Mouse (Mus musculus) limb, embryonic 10.5 days (tissue): ENCODE data around the gene Mccc1. TPM values are rescaled to one million over a fixed set of nuclear protein-coding genes. Genes with fewer than 3 reads are reported as not detected.

Experiments used
- DNase-seq: peaks from one replicate; pipeline ENCODE4 v3.0.0-alpha.2; 2017; ENCODE audit warnings: low spot score
- H3K27ac ChIP-seq: fragments of 300-500 bp; sonication (generic); 2 replicates; pipeline ENCODE4 v1.5.1; 2016; ENCODE audit warnings: mild to moderate bottlenecking
- H3K27me3 ChIP-seq: fragments of 300-500 bp; sonication (generic); 2 replicates; pipeline ENCODE4 v1.6.1; 2016; ENCODE audit warnings: low read depth, mild to moderate bottlenecking; ENCODE audit not compliant: poor library complexity, severe bottlenecking
- H3K36me3 ChIP-seq: fragments of 300-500 bp; sonication (generic); 2 replicates; pipeline ENCODE4 v1.6.1; 2016; ENCODE audit warnings: mild to moderate bottlenecking, moderate library complexity
- H3K4me1 ChIP-seq: fragments of 300-500 bp; sonication (generic); 2 replicates; pipeline ENCODE4 v1.6.1; 2016
- H3K4me3 ChIP-seq: fragments of 300-500 bp; sonication (generic); 2 replicates; pipeline ENCODE4 v1.5.1; 2016; ENCODE audit warnings: mild to moderate bottlenecking, moderate library complexity
- H3K9me3 ChIP-seq: fragments of 300-500 bp; sonication (generic); replicated peaks from 2 replicates; pipeline ENCODE4 v1.6.1; 2016; ENCODE audit warnings: mild to moderate bottlenecking
- WGBS: fragments of 180-500 bp; shearing (Covaris S2); methylation state at CpG from one replicate; pipeline ENCODE4 v1.1.7; 2016; 5-methylcytosine and 5-hydroxymethylcytosine counted together
- polyA plus RNA-seq: library from polyadenylated mRNA; unstranded; fragments of >200 nt; fragmentation: Nextera tagmentation; extraction: Ambion mirVana; gene quantifications from 2 replicates; pipeline ENCODE4 v1.2.1, GENCODE M21; 2016

Gene Mccc1
- polyA plus RNA-seq, 1 experiment from 2014 or later = 40.7 TPM

DNA sequence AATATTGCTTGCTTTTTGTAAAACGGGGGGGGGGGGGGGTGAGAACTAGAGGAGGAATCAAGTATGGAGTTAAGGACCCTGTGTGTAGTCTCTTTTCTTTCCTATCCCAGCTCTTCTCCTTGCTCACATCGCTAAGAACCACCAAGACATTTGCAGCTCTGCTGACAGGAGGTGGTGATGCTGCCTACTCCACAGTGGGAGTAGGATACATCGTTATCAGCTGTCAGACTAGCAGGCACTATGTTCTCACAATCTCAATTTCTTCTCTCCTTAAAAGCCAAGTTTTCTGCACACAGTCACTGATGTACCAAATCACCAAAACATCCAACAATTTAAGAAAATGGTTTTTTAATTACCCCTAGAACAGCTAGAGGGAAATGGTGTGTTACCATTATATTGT lies 71.1 kb downstream of the Mccc1 start:
- Histone ChIP-seq H3K9me3 (no peaks in the 10 kb centered on the region), H3K27ac (no peak overlapping the region), H3K4me3 (no peak overlapping the region), H3K36me3 (no peaks in the 10 kb centered on the region), H3K4me1 (peaks cover 19% of the 10 kb centered on the region), H3K27me3 (no peaks in the 10 kb centered on the region)
- 68% methylated on average over 3 of the region's 3 CpGs for WGBS
- no peak for DNase-seq

DNA sequence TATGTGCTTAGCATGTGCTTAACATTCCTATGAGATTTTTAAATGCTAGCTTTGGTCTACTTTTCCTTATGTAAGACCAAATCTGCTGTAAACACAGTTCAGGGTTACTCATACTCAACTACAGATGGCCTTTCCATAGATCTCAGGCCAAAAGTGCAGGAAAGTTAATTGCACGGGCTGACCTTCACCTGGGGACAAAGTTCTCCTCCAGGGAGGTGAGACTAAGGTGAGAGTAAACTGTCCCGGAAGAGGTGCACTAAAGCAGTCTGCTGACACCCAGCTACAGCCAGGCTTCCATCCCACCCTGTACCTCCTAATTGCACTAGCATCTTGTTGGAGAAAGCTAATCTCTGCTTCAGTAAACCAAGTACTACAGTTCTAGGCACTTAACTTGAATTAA lies 74.6 kb downstream of the Mccc1 start:
- 82% methylated on average over 2 of the region's 2 CpGs for WGBS
- H3K9me3 ChIP-seq = no peaks in the 10 kb centered on the region

DNA sequence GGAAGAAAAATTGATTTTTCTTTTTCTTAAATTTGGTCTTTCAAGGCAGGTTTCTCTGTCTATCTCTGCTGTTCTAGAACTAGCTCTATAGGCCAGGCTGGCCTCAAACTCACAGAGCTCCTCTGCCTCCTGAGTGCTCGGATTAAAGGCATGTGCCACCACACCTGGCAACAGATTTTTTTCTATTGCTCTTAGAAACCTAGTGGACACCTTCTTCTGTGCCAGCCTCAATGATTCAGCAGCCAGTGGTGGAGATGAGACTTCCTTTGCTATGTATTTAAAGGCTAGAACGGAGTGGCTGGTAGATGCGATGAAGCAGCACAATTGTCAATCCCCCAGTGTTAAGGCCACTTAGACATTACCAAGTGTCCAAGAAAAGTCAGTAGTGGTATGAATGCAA lies 76.5 kb downstream of the Mccc1 start:
- peaks cover 3% of the 10 kb centered on the region; the same call in 1 of the 2 replicates for H3K4me1 ChIP-seq
- no peaks in the 10 kb centered on the region for H3K27me3 ChIP-seq
- peaks cover 11% of the 10 kb centered on the region for H3K36me3 ChIP-seq
- 78% methylated on average over 3 of the region's 3 CpGs for WGBS
- no peak overlapping the region for H3K27ac ChIP-seq
- DNase-seq = no peak
- no peak overlapping the region for H3K4me3 ChIP-seq
- H3K9me3 ChIP-seq = no peaks in the 10 kb centered on the region

More for the DNA sequence above, 74.6 kb downstream of the Mccc1 start:
- Histone ChIP-seq H3K36me3 (no peaks in the 10 kb centered on the region), H3K4me3 (no peak overlapping the region), H3K4me1 (peaks cover 3% of the 10 kb centered on the region; the same call in 1 of the 2 replicates), H3K27me3 (no peaks in the 10 kb centered on the region), H3K27ac (no peak overlapping the region)
- no peak for DNase-seq

- DNase-seq = no peak
- Histone ChIP-seq H3K4me3 (no peak overlapping the region), H3K4me1 (peaks cover 3% of the 10 kb centered on the region; the same call in 1 of the 2 replicates), H3K27me3 (no peaks in the 10 kb centered on the region), H3K36me3 (peaks cover 15% of the 10 kb centered on the region), H3K9me3 (no peaks in the 10 kb centered on the region), H3K27ac (no peak overlapping the region)
- WGBS = 52% methylated on average over 7 of the region's 7 CpGs
These were observed 77.0 kb downstream of the Mccc1 start for GRCm38 (mm10) chr3:35923495-35923894.

GRCm38 (mm10) chr3:35922522-35922921 lies 78.0 kb downstream of the Mccc1 start:
- H3K27me3 ChIP-seq = no peaks in the 10 kb centered on the region
- peaks cover 25% of the 10 kb centered on the region for H3K36me3 ChIP-seq
- H3K9me3 ChIP-seq = no peaks in the 10 kb centered on the region
- 88% methylated on average over 4 of the region's 4 CpGs for WGBS
- no peak overlapping the region for H3K4me3 ChIP-seq
- no peak overlapping the region for H3K27ac ChIP-seq
- peaks cover 3% of the 10 kb centered on the region; the same call in 1 of the 2 replicates for H3K4me1 ChIP-seq
- no peak for DNase-seq

- Histone ChIP-seq H3K4me3 (no peak overlapping the region), H3K4me1 (no peaks in the 10 kb centered on the region), H3K27me3 (no peaks in the 10 kb centered on the region), H3K9me3 (no peaks in the 10 kb centered on the region), H3K36me3 (peaks cover 64% of the 10 kb centered on the region), H3K27ac (no peak overlapping the region)
- no peak for DNase-seq
- 86% methylated on average over 3 of the region's 3 CpGs for WGBS
These were observed 82.2 kb downstream of the Mccc1 start for GRCm38 (mm10) chr3:35918229-35918628.

Other genes with a start within 250 kb of the Mccc1 start
- 20.4 and 24.6 TPM in 2 replicates for gene Atp11b, start 246.6 kb downstream of the Mccc1 start, polyA plus RNA-seq
- 97.4 and 109 TPM in 2 replicates for gene Dcun1d1, start 63.2 kb downstream of the Mccc1 start, polyA plus RNA-seq
- gene Ccdc144b, start 52.9 kb upstream of the Mccc1 start, polyA plus RNA-seq = not detected in 2 replicates
- gene Acad9, start 65.3 kb upstream of the Mccc1 start, polyA plus RNA-seq = 85.4 and 95.5 TPM in 2 replicates
- 7.0 and 9.7 TPM in 2 replicates for gene D3Ertd254e, start 150.3 kb upstream of the Mccc1 start, polyA plus RNA-seq
- 0.14 and 0.25 TPM in 2 replicates for gene Qrfpr, start 221.6 kb upstream of the Mccc1 start, polyA plus RNA-seq